Mouse (Mus musculus) stomach, postnatal 0 days (tissue): Measurements from ENCODE around the gene Kcnk7. TPM values are rescaled to one million over a fixed set of nuclear protein-coding genes. Genes with fewer than 3 reads are reported as not detected.

Experiments used
- ATAC-seq: fragments of 200-750 bp; cut with Nextera tagmentation; 2 replicates; pipeline ENCODE4 v1.8.0; 2017; ENCODE audit not compliant: low FRiP score, low TSS enrichment
- DNase-seq: peaks from one replicate; pipeline ENCODE4 v3.0.0-alpha.2; 2016; ENCODE audit warnings: low spot score
- H3K27ac ChIP-seq: fragments of 300-500 bp; sonication (generic); replicated peaks from 2 replicates; pipeline ENCODE4 v1.5.1; 2014; ENCODE audit warnings: mild to moderate bottlenecking, control low read depth
- H3K27me3 ChIP-seq: fragments of 300-500 bp; sonication (generic); 2 replicates; pipeline ENCODE4 v1.6.1; 2014; ENCODE audit warnings: low read length; ENCODE audit not compliant: control insufficient read depth, insufficient read depth
- H3K36me3 ChIP-seq: fragments of 300-500 bp; sonication (generic); 2 replicates; pipeline ENCODE4 v1.6.1; 2014; ENCODE audit warnings: low read length, mixed read lengths; ENCODE audit not compliant: control insufficient read depth, insufficient read depth
- H3K4me1 ChIP-seq: fragments of 300-500 bp; sonication (generic); replicated peaks from 2 replicates; pipeline ENCODE4 v1.6.1; 2014; ENCODE audit warnings: antibody characterized with exemption; ENCODE audit not compliant: control insufficient read depth, insufficient read depth
- H3K4me2 ChIP-seq: fragments of 300-500 bp; sonication (generic); replicated peaks from 2 replicates; pipeline ENCODE4 v1.6.1; 2014; ENCODE audit warnings: low read depth, mild to moderate bottlenecking, control low read depth, moderate library complexity
- H3K4me3 ChIP-seq: fragments of 300-500 bp; sonication (generic); 2 replicates; pipeline ENCODE4 v1.5.1; 2014; ENCODE audit warnings: low read depth, low read length, control low read depth
- H3K9ac ChIP-seq: fragments of 300-500 bp; sonication (generic); 2 replicates; pipeline ENCODE4 v1.6.1; 2014; ENCODE audit warnings: mild to moderate bottlenecking, low read length, control low read depth, mixed read lengths
- H3K9me3 ChIP-seq: fragments of 300-500 bp; sonication (generic); 2 replicates; pipeline ENCODE4 v1.6.1; 2016; ENCODE audit warnings: low read length; ENCODE audit not compliant: control insufficient read depth
- CTCF ChIP-seq: IDR thresholded peaks from 2 replicates; pipeline ENCODE4 v1.5.1; 2016; ENCODE audit warnings: antibody characterized with exemption, low read depth, mild to moderate bottlenecking, moderate library complexity
- EP300 ChIP-seq: optimal IDR thresholded peaks from 2 replicates; pipeline ENCODE3; 2016; ENCODE audit warnings: antibody characterized with exemption
- WGBS: fragments of 180-500 bp; shearing (Covaris S2); extraction: QIAGEN DNeasy Blood & Tissue Kit; methylation state at CpG from one replicate; pipeline ENCODE4 v1.1.7; 2014; 5-methylcytosine and 5-hydroxymethylcytosine counted together
- polyA plus RNA-seq: library from polyadenylated mRNA; unstranded; fragments of >200 nt; fragmentation: Nextera tagmentation; extraction: Ambion mirVana; gene quantifications from 2 replicates; pipeline ENCODE4 v1.2.1, GENCODE M21; 2015

Kcnk7 gene
- polyA plus RNA-seq, 1 experiment from 2014 or later, result 8.4 TPM

GRCm38 (mm10) chr19:5745756-5746710 is 41.9 kb downstream of the Kcnk7 start:
- H3K9ac ChIP-seq, result peak overlapping the region; percentile 27; the same call in 1 of the 2 replicates
- H3K4me3 ChIP-seq, result peak overlapping the region; percentile 13; the same call in 1 of the 2 replicates
- ATAC-seq (no peak), DNase-seq (no peak)
- no peaks in the 10 kb centered on the region for H3K36me3 ChIP-seq
- H3K27ac ChIP-seq, result no peak overlapping the region
- TF ChIP-seq EP300, result no peak
- TF ChIP-seq CTCF, result no peak
- H3K9me3 ChIP-seq, result no peaks in the 10 kb centered on the region
- 19% methylated on average over 35 of the region's 36 CpGs for WGBS
- H3K27me3 ChIP-seq, result no peaks in the 10 kb centered on the region
- H3K4me1 ChIP-seq, result peaks cover 10% of the 10 kb centered on the region; the same call in 1 of the 2 replicates
- H3K4me2 ChIP-seq, result peak overlapping the region; percentile 40

GRCm38 (mm10) chr19:5746907-5747363 is 42.8 kb downstream of the Kcnk7 start:
- no peaks in the 10 kb centered on the region for H3K9me3 ChIP-seq
- H3K27ac ChIP-seq, result no peak overlapping the region
- peaks cover 8% of the 10 kb centered on the region for H3K4me1 ChIP-seq
- H3K36me3 ChIP-seq, result no peaks in the 10 kb centered on the region
- H3K4me2 ChIP-seq, result no peak overlapping the region
- no peak for ATAC-seq
- TF ChIP-seq EP300 (no peak), CTCF (no peak)
- no peak for DNase-seq
- WGBS, result 51% methylated on average over 12 of the region's 12 CpGs
- H3K9ac ChIP-seq, result no peak overlapping the region
- no peaks in the 10 kb centered on the region for H3K27me3 ChIP-seq
- no peak overlapping the region for H3K4me3 ChIP-seq

- Histone ChIP-seq H3K9ac (no peak overlapping the region), H3K4me3 (no peak overlapping the region), H3K4me2 (no peak overlapping the region), H3K36me3 (no peaks in the 10 kb centered on the region), H3K27ac (0 out of 2 replicates have a peak overlapping the region, but pooled peaks have one; percentile 8), H3K9me3 (no peaks in the 10 kb centered on the region), H3K4me1 (peaks cover 8% of the 10 kb centered on the region), H3K27me3 (no peaks in the 10 kb centered on the region)
- ATAC-seq (peak; percentile 47; the same call in 1 of the 2 replicates), DNase-seq (peak; percentile 43)
- WGBS, result 64% methylated on average over 6 of the region's 6 CpGs
- TF ChIP-seq CTCF, result no peak
- no peak for TF ChIP-seq EP300
These were observed 45.3 kb downstream of the Kcnk7 start for GRCm38 (mm10) chr19:5749476-5749875.

- DNase-seq, result no peak
- Histone ChIP-seq H3K4me2 (no peak overlapping the region), H3K9me3 (no peaks in the 10 kb centered on the region), H3K4me3 (no peak overlapping the region), H3K27ac (no peak overlapping the region), H3K27me3 (no peaks in the 10 kb centered on the region), H3K4me1 (peaks cover under 1% of the 10 kb centered on the region), H3K9ac (no peak overlapping the region), H3K36me3 (no peaks in the 10 kb centered on the region)
- ATAC-seq, result no peak
- 37% methylated on average over 22 of the region's 22 CpGs for WGBS
- TF ChIP-seq EP300 (no peak), CTCF (no peak)
These were observed 46.8 kb downstream of the Kcnk7 start for GRCm38 (mm10) chr19:5750951-5751350.

GRCm38 (mm10) chr19:5751742-5752141 is 47.6 kb downstream of the Kcnk7 start:
- H3K4me2 ChIP-seq, result no peak overlapping the region
- no peaks in the 10 kb centered on the region for H3K36me3 ChIP-seq
- H3K27me3 ChIP-seq, result no peaks in the 10 kb centered on the region
- TF ChIP-seq EP300 (no peak), CTCF (no peak)
- H3K27ac ChIP-seq, result no peak overlapping the region
- H3K9me3 ChIP-seq, result no peaks in the 10 kb centered on the region
- no peaks in the 10 kb centered on the region; the same call in 1 of the 2 replicates for H3K4me1 ChIP-seq
- WGBS, result 20% methylated on average over 20 of the region's 20 CpGs
- ATAC-seq, result peak; percentile 6; the same call in 1 of the 2 replicates
- peak; percentile 72 for DNase-seq
- H3K9ac ChIP-seq, result no peak overlapping the region
- no peak overlapping the region for H3K4me3 ChIP-seq
